Mouse (Mus musculus): ENCODE data around the gene Irs2.

Gene Irs2

GRCm38 (mm10) chr8:10953346-10954053 lies 54.8 kb downstream of the Irs2 start:
- DNase-seq (ENCODE audit: low spot score in 2 of 2): no peak

GRCm38 (mm10) chr8:10952706-10953105 lies 55.6 kb downstream of the Irs2 start:
- DNase-seq (ENCODE audit: low spot score in 2 of 2): no peak

GRCm38 (mm10) chr8:10952235-10952634 lies 56.0 kb downstream of the Irs2 start:
- no peak for DNase-seq (ENCODE audit: low spot score in 2 of 2)

GRCm38 (mm10) chr8:10951567-10951966 lies 56.7 kb downstream of the Irs2 start:
- no peak for DNase-seq (ENCODE audit: low spot score in 2 of 2)

- DNase-seq (ENCODE audit: low spot score in 2 of 2): peak; percentile 62 to 67
These were observed 62.1 kb downstream of the Irs2 start for GRCm38 (mm10) chr8:10945939-10946740.

GRCm38 (mm10) chr8:10945490-10945889 lies 62.8 kb downstream of the Irs2 start:
- DNase-seq (ENCODE audit: low spot score in 2 of 2): no peak

- no peak for DNase-seq (ENCODE audit: low spot score in 2 of 2)
These were observed 64.8 kb downstream of the Irs2 start for GRCm38 (mm10) chr8:10943314-10944060.

- DNase-seq (ENCODE audit: low spot score in 2 of 2): no peak
These were observed 68.4 kb downstream of the Irs2 start for GRCm38 (mm10) chr8:10939883-10940282.

GRCm38 (mm10) chr8:10939210-10939782 lies 69.0 kb downstream of the Irs2 start:
- DNase-seq (ENCODE audit: low spot score in 2 of 2): no peak

GRCm38 (mm10) chr8:10938284-10938683 lies 70.0 kb downstream of the Irs2 start:
- DNase-seq (ENCODE audit: low spot score in 2 of 2): no peak

GRCm38 (mm10) chr8:10936646-10937045 lies 71.6 kb downstream of the Irs2 start:
- no peak for DNase-seq (ENCODE audit: low spot score in 2 of 2)

- DNase-seq (ENCODE audit: low spot score in 2 of 2): no peak
These were observed 73.0 kb downstream of the Irs2 start for GRCm38 (mm10) chr8:10935231-10935630.
